Mouse (Mus musculus): ENCODE data around the gene Tmsb15a. TPM values are rescaled to one million over a fixed set of nuclear protein-coding genes. Genes with fewer than 3 reads are reported as not detected.

Gene Tmsb15a
- polyA plus RNA-seq (2012; rRNA removed): not detected in 2 replicates

DNA sequence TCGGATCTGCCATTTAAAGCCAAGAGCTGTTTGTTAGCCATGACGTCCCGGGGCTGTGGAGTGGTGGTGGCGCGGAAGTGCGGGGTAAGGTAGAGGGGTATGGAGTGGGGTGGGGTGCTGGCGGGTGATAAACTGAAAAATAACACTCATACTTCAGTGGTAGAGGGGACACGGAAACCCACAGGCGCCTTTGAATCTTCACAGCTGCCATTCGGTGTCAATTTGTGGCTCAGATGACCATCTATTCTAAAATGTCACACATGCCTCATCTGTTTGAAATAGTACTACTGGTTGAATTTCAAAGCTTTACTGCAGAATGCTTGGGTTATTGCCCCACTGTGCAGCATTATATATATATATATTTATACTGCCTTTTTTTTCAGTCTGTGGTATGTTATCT lies at the start of gene Tmsb15a:
Gene Tmsb15a, minus strand, starts transcription at position 101 of the 400 bp plus-strand sequence.

DNA sequence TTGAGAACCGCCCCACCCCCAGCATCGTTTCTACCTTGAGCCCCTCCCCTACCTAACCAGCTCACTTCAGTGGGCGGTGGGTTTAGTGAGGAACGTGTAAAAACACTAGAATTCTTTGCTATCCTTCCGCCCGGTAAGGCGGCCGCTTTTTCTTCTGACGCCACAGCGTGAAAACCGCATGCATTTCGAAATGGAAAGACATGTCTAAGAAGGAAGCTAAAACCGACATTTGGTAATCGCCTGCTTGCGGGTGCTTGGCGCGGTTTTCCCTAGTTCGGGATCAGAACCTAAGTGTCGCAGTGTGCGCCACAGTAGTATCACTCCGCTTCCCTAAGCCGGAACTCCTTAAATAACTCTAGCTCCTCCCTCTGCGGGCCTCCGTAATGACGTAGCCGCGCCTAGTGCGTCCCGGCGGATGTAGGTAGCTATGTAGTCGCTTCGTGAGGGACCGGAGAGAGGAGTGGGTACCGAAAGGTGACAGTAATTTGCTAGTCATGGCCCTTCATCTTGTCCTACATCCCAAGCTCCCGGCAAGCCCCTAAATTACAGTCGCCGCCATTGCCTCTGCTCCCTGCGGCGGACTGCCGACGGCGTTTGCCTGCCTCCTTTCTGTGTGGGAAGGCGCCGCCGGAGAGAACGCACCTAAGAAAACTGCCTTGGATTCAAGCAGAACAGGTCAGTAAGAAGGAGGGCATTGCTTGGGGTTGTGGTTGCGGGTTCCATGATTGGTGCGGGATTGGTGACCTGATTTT lies 17.4 kb upstream of the Tmsb15a start, which contains the start of the genes Armcx5 and Gprasp1:
Gene Armcx5, plus strand, starts transcription at position 430 of the 752 bp plus-strand sequence.
Gene Gprasp1, plus strand, starts transcription at position 430 of the 752 bp plus-strand sequence.

DNA sequence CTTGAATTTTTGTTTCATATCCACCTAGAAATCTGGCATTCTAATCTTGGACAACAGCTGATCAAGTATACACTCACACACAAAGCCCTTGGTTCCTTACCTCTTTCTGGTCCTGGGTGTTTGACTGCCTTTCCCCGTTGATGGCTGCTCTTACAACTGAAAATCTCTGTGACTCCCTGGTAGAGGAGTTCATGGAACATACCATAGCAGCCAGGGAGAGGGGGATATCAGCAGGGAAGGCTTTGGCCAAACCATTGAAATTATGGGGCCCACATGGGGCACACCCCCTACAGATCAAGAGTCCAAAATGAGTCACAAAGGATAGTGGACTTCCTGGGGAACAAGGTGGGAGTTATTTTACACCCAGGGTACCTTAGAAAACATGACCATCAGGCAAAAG lies 31.4 kb downstream of the Tmsb15a start, which contains the start of gene Tcp11x2:
Gene Tcp11x2, minus strand, starts transcription at position 158 of the 400 bp plus-strand sequence.

Other genes with a start within 250 kb of the Tmsb15a start
- gene AV320801, start 230.7 kb downstream of the Tmsb15a start, polyA plus RNA-seq (2012; rRNA removed): not detected in 2 replicates
- 0.34 and 0.45 TPM in 2 replicates for gene Nxf7, start 126.5 kb downstream of the Tmsb15a start, polyA plus RNA-seq (2012; rRNA removed)
- not detected in 2 replicates for gene Prame, start 97.6 kb downstream of the Tmsb15a start, polyA plus RNA-seq (2012; rRNA removed)
- gene Tcp11x2, start 31.5 kb downstream of the Tmsb15a start, polyA plus RNA-seq (2012; rRNA removed): not detected in 2 replicates
- gene Armcx5, start 17.5 kb upstream of the Tmsb15a start, polyA plus RNA-seq (2012; rRNA removed): 0.41 and 0.49 TPM in 2 replicates
- 7.2 and 10.2 TPM in 2 replicates for gene Gprasp1, start 17.5 kb upstream of the Tmsb15a start, polyA plus RNA-seq (2012; rRNA removed)
- 1.1 and 1.3 TPM in 2 replicates for gene Bhlhb9, start 72.3 kb upstream of the Tmsb15a start, polyA plus RNA-seq (2012; rRNA removed)
- 1.0 and 1.1 TPM in 2 replicates for gene Gprasp2, start 113.8 kb upstream of the Tmsb15a start, polyA plus RNA-seq (2012; rRNA removed)

All from colon, adult 2 months (tissue).